Mouse (Mus musculus) kidney, adult 8-10 months (tissue): ENCODE measurements around the gene Actl11.
A peak's percentile ranks its signal among the peaks of the same experiment; 100 is the strongest.

Experiments
- DNase-seq, 2 experiments: peaks; one replicate each; pipeline ENCODE4 v3.0.0; 2022

The Actl11 gene

DNA sequence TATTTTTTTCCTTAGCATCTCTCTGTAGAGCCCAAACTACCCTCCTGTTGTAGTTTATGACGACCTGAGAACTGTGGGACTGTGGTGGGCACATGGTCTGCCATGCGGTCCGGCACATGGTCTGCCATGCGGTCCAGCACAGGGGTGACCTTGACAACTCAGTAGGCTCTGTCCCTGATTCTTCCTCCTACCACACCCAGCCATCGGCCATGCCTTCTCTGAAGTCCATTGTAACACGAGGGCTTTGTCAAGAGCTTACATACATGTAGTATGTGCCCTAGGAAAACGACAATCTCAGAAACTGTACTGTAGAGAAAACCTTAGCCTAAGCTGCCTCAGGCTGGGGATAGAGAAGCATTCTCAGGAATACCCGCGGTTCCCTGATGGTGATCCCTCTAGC is 36.4 kb downstream of the Actl11 start:
- no peak for DNase-seq

GRCm38 (mm10) chr9:107966676-107967075 is 38.4 kb downstream of the Actl11 start:
- DNase-seq = no peak

GRCm38 (mm10) chr9:107967437-107967836 is 39.2 kb downstream of the Actl11 start:
- no peak for DNase-seq

DNA sequence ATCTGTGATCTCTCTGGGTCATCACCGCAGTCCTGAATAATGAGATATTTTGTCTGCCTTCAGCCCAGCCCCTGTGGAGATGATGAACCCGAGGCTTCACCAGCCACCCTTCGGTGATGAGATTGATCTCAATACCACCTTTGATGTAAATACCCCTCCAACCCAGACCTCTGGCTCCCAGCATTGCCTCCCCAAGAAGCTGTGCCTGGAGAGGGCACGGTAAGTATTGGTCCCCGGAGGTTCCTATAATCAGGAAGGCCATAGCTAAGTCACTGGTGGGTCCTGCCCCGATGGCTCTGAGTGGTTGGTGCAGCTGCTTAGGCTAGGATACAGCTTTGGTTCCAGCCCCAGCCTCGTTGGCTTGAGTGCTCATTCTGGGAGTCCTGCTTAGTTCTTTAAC is 40.3 kb downstream of the Actl11 start:
- DNase-seq = no peak

DNA sequence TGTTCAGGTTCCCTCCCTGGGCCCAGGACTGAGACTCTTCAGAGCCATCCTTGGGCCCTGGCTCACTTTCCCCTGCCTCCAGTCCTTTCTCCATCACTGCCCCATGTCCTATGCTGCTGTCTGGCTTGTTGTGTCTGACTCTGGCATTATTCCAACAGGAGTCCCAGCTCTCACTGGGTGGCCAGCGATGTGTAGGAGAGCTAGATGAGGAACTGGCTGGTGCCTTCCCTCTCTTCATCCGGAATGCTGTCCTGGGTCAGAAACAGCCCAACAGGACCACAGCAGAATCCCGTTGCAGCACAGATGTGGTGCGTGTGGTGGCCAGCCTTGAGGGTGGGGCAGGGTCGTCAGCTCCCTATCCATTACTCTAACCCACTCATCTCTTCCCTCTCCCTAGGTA is 42.0 kb downstream of the Actl11 start:
- DNase-seq = no peak

DNA sequence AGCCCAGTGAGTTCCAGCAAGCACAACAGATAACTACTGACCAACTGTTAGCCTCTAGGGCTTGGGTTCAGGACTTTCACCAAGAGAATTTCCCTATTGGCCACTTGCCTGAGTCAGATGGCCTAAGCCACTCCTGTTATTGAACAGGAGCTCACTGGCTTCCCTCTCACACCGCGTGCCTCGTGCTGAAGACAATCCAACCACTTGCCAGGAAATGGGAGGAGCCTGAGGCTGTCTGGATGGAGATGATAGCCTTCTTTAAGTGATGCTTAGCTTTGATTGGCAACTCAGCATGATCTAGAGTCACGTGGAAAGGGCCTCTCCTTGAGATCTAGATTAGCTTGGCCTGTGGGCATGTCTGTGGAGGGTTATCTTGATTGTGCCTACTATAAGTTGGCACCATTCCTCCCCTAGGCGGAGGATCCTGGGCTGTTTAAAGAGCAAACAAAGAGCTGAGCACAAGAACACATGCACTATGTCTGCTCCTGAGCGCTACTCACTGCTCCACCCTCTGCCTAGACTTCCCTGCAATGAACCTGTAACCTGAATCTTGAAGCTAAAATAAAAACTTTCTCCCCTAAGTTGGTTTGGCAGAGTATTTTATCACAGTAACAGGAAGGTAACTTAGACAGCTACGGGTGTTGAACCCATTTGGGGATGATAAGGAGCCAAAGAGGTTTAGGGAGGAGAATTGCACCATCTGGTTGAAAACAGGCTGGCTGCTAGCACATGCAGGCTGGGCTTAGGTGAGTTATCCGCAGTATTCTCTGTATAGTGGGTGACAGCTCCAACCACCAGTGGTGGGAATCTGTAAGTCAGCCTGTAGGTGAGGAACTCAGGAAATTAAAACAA is 43.6 kb downstream of the Actl11 start:
- no peak for DNase-seq

GRCm38 (mm10) chr9:107974491-107975171 is 46.4 kb downstream of the Actl11 start:
- DNase-seq = no peak

- peak; percentile 24 to 37 for DNase-seq
Measured at GRCm38 (mm10) chr9:107975399-107976386, 47.4 kb downstream of the Actl11 start, which contains the start of gene Uba7. Gene Uba7, plus strand, starts transcription at chr9:107975505.

- no peak for DNase-seq
Measured at GRCm38 (mm10) chr9:107978815-107979214, 50.5 kb downstream of the Actl11 start.
